Mouse (Mus musculus) kidney, postnatal 14 days (tissue): ENCODE measurements at regions not wholly inside any gene's neighbourhood (a gene's known extent, or its start where the extent isn't known, plus 50 kb on each side); places are given as distances from the start of the nearest gene placed in this dataset.
"Not testable (repeated sequence)": the region's sequence is repeated elsewhere in the genome, so short reads cannot be mapped to it uniquely, and the experiment has no call there.

Experiments used
- DNase-seq: peaks from one replicate; pipeline ENCODE4 v3.0.0; 2022; ENCODE audit warnings: mixed read lengths

GRCm38 (mm10) chr2:168424277-168425099 is 143.0 kb upstream of the Kcng1 start:
- DNase-seq = peak; percentile 28

GRCm38 (mm10) chr2:168423551-168423950 is 142.0 kb upstream of the Kcng1 start:
- no peak for DNase-seq

GRCm38 (mm10) chr2:168415140-168415539 is 133.6 kb upstream of the Kcng1 start:
- no peak for DNase-seq

GRCm38 (mm10) chr2:168414110-168414872 is 132.8 kb upstream of the Kcng1 start:
- DNase-seq = no peak

DNA sequence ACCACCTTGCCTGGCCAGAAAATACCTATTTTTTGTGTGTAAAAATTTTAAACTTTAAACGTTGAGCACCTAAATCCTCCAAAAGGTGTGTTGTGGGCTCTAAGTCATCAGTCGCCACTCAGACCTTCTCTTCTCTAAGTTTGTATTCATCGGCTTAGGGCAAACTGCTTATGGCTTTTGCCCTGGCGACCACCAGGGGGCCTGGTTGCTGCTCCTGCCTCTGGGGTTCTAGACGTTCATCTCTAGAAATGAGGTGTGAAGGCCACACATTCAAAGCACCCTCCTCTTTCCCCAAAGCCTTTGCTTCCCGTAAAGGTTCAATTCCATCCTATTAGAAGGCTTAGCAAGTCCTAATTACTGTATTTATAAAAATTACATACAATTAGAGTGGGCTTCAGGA is 131.3 kb upstream of the Kcng1 start:
- peak; percentile 21 for DNase-seq

GRCm38 (mm10) chr2:168402782-168403513 is 121.4 kb upstream of the Kcng1 start:
- DNase-seq = no peak

DNA sequence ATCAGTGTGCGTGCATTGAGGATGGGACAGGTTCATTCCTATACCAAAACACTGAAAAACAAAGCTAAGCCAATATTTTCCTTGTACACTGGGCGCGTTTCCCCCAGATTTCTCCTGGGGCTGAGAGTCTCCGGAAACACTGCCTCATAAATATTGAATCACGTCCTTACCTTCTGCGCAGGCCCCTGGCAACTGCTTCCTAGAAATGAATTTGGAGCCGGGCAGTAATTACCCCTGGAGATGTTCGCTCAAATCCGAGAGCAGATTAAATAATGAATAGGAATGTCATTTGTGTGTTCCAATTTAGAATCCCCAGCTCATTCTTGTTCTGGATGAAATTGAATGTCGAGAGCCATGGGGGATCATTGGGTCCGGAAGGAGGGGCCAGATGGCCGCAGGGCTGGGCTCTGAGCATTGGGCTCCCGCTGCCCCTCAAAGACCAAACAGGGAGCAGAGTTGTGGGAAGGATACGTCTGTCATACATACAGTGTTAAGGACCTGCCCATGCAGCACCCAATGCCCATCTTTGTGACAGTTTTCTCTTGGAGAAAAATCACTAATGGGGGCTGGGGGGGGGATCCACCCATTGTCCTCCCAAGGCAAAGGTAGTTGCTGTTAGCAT is 117.7 kb upstream of the Kcng1 start:
- DNase-seq = no peak

DNA sequence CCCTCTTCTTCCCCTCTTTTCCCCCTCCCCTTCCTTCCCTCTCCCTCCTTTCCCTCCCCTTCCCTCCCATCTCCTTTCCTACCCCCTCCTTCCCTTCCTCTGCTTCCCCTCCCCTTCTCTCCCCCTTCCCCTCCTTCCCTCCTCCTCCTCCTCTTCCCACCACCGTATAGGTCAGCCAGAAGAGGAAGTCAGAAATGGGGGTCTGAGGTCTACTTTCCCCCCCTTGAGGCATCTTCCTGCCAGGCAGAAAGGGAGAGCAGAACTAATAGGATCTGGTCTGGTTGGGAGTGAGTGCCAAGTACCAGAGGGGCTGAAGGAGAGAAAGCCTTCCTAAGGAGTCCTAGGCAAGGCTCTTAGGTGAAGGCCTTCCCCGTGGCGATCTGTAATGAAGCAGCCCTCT is 114.8 kb upstream of the Kcng1 start:
- DNase-seq = no peak

- DNase-seq = peak; percentile 5
These were observed 111.8 kb upstream of the Kcng1 start for GRCm38 (mm10) chr2:168393341-168393740.

- not testable (repeated sequence) for DNase-seq
These were observed 110.6 kb upstream of the Kcng1 start for GRCm38 (mm10) chr2:168392171-168392570.

- DNase-seq = no peak
These were observed 99.1 kb upstream of the Kcng1 start for GRCm38 (mm10) chr2:168380606-168381005.

GRCm38 (mm10) chr2:168372356-168372755 is 90.8 kb upstream of the Kcng1 start:
- no peak for DNase-seq

DNA sequence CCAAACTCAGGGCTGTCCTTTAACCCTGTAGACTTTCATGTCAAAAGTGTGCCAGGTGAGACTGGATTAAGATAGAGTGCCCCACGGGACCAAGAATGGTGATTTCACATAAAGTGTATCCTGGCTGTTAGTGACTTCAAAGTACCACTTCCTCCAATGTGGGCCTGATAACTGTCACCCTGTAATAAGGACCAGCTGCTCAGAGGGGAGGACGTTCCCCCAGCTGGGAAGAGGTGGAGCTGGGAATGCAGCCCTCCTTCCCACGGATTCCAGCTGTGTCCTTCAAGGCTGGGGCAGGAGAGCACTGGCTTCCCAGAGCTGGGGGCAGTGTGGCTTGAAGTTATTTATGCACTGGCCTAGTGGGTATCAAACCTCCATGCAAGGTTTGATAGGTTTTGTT is 89.7 kb upstream of the Kcng1 start:
- DNase-seq = peak; percentile 19

DNA sequence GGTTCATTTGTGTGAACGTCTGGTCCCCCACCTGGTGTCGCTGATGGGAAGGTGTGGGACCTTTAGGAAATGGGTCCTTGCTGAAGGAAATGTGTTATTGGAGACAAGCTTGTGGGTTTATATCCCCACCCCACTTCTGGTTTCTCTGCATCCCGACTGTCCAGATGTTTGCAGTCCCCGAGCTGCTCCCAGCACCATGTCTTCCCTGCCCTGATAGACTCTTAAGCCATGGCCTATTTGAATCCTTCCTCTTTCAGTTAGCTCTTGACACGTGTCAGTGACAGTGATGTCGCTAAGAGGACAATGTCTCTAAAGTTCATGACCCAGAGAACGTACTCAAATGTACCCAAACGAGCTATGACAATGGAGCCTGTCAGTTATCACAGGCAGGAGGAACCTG is 77.7 kb upstream of the Kcng1 start:
- DNase-seq = no peak

- DNase-seq = no peak
These were observed 77.0 kb upstream of the Kcng1 start for GRCm38 (mm10) chr2:168358551-168358950.

DNA sequence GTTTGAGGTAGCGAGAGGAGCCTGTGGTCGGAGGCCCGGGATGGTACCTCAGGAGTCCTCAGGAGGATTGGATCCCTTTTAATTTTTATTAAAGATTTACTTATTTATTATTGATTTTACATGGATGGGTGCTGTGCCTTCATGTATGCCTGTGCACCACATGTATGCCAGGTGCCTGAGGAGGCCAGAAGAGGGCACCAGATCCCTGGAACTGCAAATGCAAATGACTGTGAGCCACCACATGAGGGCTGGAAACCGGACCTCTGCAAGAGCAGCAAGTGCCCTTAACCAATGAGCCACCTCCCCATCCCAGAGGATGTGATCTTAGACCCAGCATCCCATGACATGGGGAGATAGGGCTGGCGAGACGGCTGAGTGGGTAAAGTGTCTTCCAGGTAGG is 76.3 kb upstream of the Kcng1 start:
- no peak for DNase-seq

DNA sequence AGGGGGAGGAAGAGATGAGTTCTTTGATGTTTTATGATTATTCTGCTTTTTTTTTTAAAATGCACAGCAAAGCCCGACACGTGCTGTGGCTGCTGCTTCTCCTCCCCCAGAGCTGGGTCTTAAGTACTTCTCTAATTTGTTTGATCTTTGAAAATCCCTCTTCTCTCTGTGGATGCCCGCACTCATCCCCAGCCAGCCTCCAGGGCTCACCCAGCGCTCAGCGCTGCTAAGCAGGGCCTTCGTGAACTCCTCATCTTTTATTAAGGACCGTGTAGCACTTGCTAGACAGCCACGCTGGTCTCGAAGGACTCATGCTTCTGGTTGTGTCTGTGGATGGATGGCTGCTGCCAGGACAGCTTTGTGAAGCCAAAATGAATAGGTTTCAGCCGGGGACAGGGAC is 72.9 kb upstream of the Kcng1 start:
- DNase-seq = no peak

DNA sequence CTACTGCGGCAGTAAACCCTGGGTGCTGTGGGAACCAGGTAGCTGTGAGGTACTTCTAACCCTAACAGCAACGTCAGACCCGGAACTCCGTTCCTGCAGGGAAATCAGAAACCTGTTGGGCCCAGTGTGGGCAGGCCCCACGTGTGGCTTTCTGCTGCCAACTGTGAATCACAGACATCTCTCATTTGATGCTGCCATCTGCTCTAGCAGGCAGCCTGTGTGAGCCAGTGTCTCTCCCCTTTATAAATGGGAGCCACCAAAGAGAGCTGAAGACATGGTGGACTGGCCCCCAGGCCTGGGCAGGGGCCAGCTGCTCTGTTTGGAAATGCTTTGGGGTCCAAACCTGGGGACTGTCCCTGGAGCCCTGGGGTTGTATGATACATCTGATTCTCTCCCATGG is 71.1 kb upstream of the Kcng1 start:
- DNase-seq = no peak

- DNase-seq = no peak
These were observed 70.7 kb upstream of the Kcng1 start for GRCm38 (mm10) chr2:168352194-168352593.

DNA sequence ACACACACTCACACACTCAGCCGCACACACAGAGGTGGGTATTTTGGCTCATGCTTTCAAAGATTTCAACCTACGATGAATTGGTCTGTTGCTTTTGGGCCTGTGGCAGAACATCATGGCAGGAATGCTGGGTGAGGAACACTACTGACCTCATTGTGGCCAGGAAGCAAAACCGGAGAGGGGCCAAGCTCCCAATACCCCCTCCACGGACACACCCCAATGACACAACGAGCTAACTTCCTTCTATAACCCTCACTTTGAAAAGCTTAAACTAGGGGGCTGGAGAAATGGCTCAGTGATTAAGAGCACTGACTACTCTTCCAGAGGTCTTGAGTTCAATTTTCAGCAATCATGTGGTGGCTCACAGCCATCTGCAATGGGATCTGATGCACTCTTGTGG is 63.8 kb upstream of the Kcng1 start:
- no peak for DNase-seq

DNA sequence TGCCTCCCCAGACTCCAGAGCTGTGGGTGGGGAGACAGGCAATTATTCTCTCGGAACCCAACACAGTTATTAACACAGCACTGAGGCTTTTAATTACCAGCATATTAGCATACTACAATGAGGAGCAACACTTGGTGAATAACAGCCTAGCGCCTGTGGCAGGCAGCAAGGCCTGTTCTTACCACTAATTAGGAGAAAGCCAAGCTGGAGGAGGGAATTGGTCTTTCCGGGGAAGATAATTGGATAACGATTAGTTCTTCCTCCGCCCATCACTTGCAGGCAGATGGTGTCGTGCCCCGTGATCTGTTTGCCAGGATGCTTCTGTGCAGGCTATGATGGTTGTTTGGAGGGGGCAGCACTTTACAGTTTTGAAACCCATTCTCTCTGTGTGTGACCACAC is 62.2 kb upstream of the Kcng1 start:
- no peak for DNase-seq

GRCm38 (mm10) chr2:168338819-168339218 is 57.3 kb upstream of the Kcng1 start:
- DNase-seq = no peak

- no peak for DNase-seq
These were observed 56.8 kb upstream of the Kcng1 start for GRCm38 (mm10) chr2:168338382-168338781.
